Mouse (Mus musculus) midbrain, embryonic 10.5 days (tissue): ENCODE results near the gene Limd1. TPM values are rescaled to one million over a fixed set of nuclear protein-coding genes. Genes with fewer than 3 reads are reported as not detected.

Experiments used
- DNase-seq: peaks from one replicate; pipeline ENCODE4 v3.0.0-alpha.2; 2017; ENCODE audit warnings: low spot score
- H3K27ac ChIP-seq: fragments of 300-500 bp; sonication (generic); replicated peaks from 2 replicates; pipeline ENCODE4 v1.5.1; 2016; ENCODE audit warnings: mild to moderate bottlenecking
- H3K27me3 ChIP-seq: fragments of 300-500 bp; sonication (generic); 2 replicates; pipeline ENCODE4 v1.6.1; 2016; ENCODE audit warnings: low read depth, mild to moderate bottlenecking; ENCODE audit not compliant: poor library complexity, severe bottlenecking
- H3K36me3 ChIP-seq: fragments of 300-500 bp; sonication (generic); 2 replicates; pipeline ENCODE4 v1.6.1; 2016; ENCODE audit warnings: mild to moderate bottlenecking, moderate library complexity
- H3K4me1 ChIP-seq: fragments of 300-500 bp; sonication (generic); 2 replicates; pipeline ENCODE4 v1.6.1; 2016
- H3K4me3 ChIP-seq: fragments of 300-500 bp; sonication (generic); 2 replicates; pipeline ENCODE4 v1.5.1; 2016; ENCODE audit warnings: mild to moderate bottlenecking, moderate library complexity
- H3K9me3 ChIP-seq: fragments of 300-500 bp; sonication (generic); replicated peaks from 2 replicates; pipeline ENCODE4 v1.6.1; 2016; ENCODE audit warnings: mild to moderate bottlenecking
- WGBS: fragments of 180-500 bp; shearing (Covaris S2); methylation state at CpG from one replicate; pipeline ENCODE4 v1.1.7; 2016; 5-methylcytosine and 5-hydroxymethylcytosine counted together
- polyA plus RNA-seq: library from polyadenylated mRNA; unstranded; fragments of >200 nt; fragmentation: Nextera tagmentation; extraction: Ambion mirVana; gene quantifications from 2 replicates; pipeline ENCODE4 v1.2.1, GENCODE M21; 2016

Limd1 gene
- polyA plus RNA-seq, 1 experiment from 2014 or later = 50.1 TPM

GRCm38 (mm10) chr9:123486635-123487034, 8.1 kb downstream of the Limd1 start:
- Histone ChIP-seq H3K27ac (no peak overlapping the region), H3K9me3 (no peaks in the 10 kb centered on the region; the same call in 1 of the 2 replicates), H3K4me3 (no peak overlapping the region), H3K36me3 (peaks cover 84% of the 10 kb centered on the region), H3K27me3 (no peaks in the 10 kb centered on the region), H3K4me1 (peaks cover 34% of the 10 kb centered on the region)
- DNase-seq = no peak
- WGBS = 80% methylated on average over 3 of the region's 3 CpGs

GRCm38 (mm10) chr9:123489073-123489472, 10.6 kb downstream of the Limd1 start:
- Histone ChIP-seq H3K36me3 (peaks cover 71% of the 10 kb centered on the region), H3K4me1 (peaks cover 14% of the 10 kb centered on the region), H3K9me3 (no peaks in the 10 kb centered on the region), H3K4me3 (no peak overlapping the region), H3K27me3 (no peaks in the 10 kb centered on the region), H3K27ac (no peak overlapping the region)
- DNase-seq = no peak
- 87% methylated on average over 2 of the region's 2 CpGs for WGBS

DNA sequence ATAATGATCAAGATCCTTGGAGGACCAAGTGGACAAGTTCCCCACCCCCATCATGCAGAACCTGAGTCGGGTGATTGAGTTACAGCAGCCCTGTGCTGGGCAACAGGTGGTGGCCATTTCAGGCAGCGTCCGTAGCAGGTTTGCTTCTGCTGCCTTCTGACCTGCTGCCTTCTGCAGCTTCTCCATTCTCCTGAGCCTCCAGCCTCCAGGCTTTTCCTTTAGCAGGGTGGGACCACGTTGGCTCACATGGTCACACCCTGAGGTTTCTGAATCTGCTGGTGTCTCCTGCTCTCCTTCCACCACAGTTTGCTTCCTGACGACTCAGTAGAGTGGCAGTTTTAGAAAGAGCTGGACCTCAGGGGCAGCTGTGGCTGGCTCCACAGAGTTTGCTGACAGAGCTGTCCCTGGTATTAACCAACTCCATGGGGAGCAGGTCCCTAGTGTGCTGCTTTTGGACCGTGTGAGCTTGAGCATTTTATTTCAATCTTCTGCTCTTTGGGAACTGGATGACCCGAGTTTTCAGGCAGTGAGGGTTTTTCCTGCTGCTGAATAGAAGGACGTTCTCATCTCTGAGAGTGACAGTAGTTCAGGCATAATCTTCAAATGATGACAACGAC, 11.3 kb downstream of the Limd1 start:
- no peak for DNase-seq
- H3K4me1 ChIP-seq = peaks cover 11% of the 10 kb centered on the region
- H3K4me3 ChIP-seq = no peak overlapping the region
- WGBS = 83% methylated on average over 9 of the region's 9 CpGs
- H3K36me3 ChIP-seq = peaks cover 64% of the 10 kb centered on the region
- H3K9me3 ChIP-seq = no peaks in the 10 kb centered on the region
- H3K27ac ChIP-seq = no peak overlapping the region
- no peaks in the 10 kb centered on the region for H3K27me3 ChIP-seq

- Histone ChIP-seq H3K27me3 (no peaks in the 10 kb centered on the region), H3K36me3 (peaks cover 53% of the 10 kb centered on the region)
Measured at GRCm38 (mm10) chr9:123490930-123491329, 12.4 kb downstream of the Limd1 start.

DNA sequence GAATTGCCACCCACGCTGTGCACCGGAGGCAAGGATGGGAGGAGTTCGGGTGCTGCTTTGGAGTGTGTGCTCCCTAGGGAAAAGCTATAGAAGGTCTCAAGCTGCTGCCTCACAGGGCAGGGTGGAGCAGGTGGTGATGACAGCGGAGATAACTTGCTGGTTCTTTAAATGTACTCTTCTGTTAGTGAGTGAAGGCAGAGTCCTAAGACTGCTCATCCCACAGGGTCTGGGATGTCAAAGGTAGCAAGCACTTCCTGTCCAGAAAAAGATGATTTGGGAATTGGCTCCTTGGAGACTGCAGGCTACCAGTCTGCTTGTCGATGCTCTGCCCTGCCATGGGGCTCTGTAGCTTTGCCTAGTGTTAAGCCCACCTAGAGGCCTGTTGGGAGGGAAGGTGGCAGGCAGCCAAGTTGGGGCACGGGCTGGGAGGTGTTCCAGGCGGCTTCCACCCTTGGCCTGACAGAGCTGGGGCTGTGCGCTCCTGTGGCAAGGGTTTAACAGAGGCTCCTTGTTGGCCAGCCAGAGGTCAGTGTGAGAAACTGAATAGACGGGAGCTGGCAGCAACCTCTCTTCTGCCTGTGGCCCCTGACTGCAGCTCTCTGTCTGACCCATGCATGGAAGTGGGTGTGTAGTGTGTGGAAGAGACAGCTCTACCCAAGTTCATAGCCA, 13.5 kb downstream of the Limd1 start:
- peaks cover 13% of the 10 kb centered on the region for H3K4me1 ChIP-seq
- no peak overlapping the region for H3K27ac ChIP-seq
- H3K36me3 ChIP-seq = peaks cover 42% of the 10 kb centered on the region
- no peaks in the 10 kb centered on the region for H3K27me3 ChIP-seq
- WGBS = 91% methylated on average over 9 of the region's 9 CpGs
- no peak overlapping the region for H3K4me3 ChIP-seq
- DNase-seq = no peak
- no peaks in the 10 kb centered on the region for H3K9me3 ChIP-seq

More at GRCm38 (mm10) chr9:123490930-123491329, 12.4 kb downstream of the Limd1 start:
- Histone ChIP-seq H3K4me3 (no peak overlapping the region), H3K27ac (no peak overlapping the region), H3K9me3 (no peaks in the 10 kb centered on the region), H3K4me1 (peaks cover 11% of the 10 kb centered on the region)
- DNase-seq = no peak
- WGBS = 80% methylated on average over 5 of the region's 5 CpGs

- Histone ChIP-seq H3K4me1 (peaks cover 10% of the 10 kb centered on the region), H3K27me3 (no peaks in the 10 kb centered on the region), H3K36me3 (peaks cover 37% of the 10 kb centered on the region), H3K4me3 (no peak overlapping the region), H3K27ac (no peak overlapping the region), H3K9me3 (no peaks in the 10 kb centered on the region)
- no peak for DNase-seq
- 13% methylated on average over 13 of the region's 13 CpGs for WGBS
Measured at GRCm38 (mm10) chr9:123496665-123497064, 18.2 kb downstream of the Limd1 start.

DNA sequence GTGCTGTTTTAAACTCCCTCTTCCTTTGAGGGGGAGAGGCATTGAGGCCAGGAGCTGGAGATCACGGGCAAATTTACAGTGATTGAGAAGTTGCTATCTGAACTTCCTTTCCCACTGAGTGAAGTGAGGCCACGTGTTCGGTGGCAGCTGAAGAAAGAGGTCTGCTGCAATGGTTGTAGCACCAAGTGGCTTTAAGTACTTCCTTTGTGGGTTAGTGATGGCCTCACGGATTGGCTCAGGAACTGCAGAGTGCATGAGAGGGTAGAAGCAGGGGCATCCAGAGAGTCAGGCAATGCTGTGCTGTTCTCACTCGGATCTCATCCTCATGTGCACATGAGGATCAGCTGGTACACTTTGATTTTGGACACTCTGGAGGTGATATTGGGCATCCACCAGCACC, 19.4 kb downstream of the Limd1 start:
- no peaks in the 10 kb centered on the region for H3K9me3 ChIP-seq
- peaks cover 6% of the 10 kb centered on the region for H3K4me1 ChIP-seq
- H3K36me3 ChIP-seq = peaks cover 37% of the 10 kb centered on the region
- 90% methylated on average over 5 of the region's 5 CpGs for WGBS
- H3K4me3 ChIP-seq = no peak overlapping the region
- no peak for DNase-seq
- H3K27ac ChIP-seq = no peak overlapping the region
- H3K27me3 ChIP-seq = no peaks in the 10 kb centered on the region

GRCm38 (mm10) chr9:123500480-123500879, 22.0 kb downstream of the Limd1 start:
- no peak for DNase-seq
- Histone ChIP-seq H3K27ac (no peak overlapping the region), H3K9me3 (no peaks in the 10 kb centered on the region), H3K4me1 (peaks cover 6% of the 10 kb centered on the region), H3K36me3 (peaks cover 53% of the 10 kb centered on the region), H3K27me3 (no peaks in the 10 kb centered on the region), H3K4me3 (no peak overlapping the region)
- 88% methylated on average over 4 of the region's 4 CpGs for WGBS

GRCm38 (mm10) chr9:123503171-123503834, 24.8 kb downstream of the Limd1 start:
- H3K9me3 ChIP-seq = no peaks in the 10 kb centered on the region
- H3K36me3 ChIP-seq = peaks cover 56% of the 10 kb centered on the region
- WGBS = 87% methylated on average over 5 of the region's 5 CpGs
- DNase-seq = no peak
- H3K27ac ChIP-seq = no peak overlapping the region
- no peaks in the 10 kb centered on the region for H3K27me3 ChIP-seq
- no peaks in the 10 kb centered on the region for H3K4me1 ChIP-seq
- no peak overlapping the region for H3K4me3 ChIP-seq

DNA sequence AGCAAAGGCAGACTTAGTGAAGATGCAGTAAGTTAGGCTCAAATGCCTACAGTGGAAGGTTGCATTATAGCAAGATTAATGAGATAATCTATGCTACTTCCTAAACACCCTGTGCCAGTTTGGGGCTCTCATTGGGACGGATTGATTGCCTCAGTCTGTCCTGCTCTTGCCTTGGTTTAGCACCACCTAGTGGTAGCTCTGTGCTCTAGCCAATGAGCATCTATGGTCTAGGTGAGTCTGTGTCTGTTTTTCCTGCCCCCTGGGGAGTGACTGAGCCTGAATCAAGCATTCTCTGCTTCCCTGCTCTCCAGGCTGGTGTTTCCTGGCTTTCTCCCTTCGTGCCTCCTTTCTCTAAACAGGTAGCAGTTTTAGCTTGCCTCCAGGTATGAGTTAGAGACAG, 25.8 kb downstream of the Limd1 start:
- 10% methylated on average over 2 of the region's 2 CpGs for WGBS
- no peaks in the 10 kb centered on the region for H3K4me1 ChIP-seq
- H3K27me3 ChIP-seq = no peaks in the 10 kb centered on the region
- H3K27ac ChIP-seq = no peak overlapping the region
- peak; percentile 48 for DNase-seq
- no peak overlapping the region for H3K4me3 ChIP-seq
- peaks cover 53% of the 10 kb centered on the region for H3K36me3 ChIP-seq
- no peaks in the 10 kb centered on the region for H3K9me3 ChIP-seq

DNA sequence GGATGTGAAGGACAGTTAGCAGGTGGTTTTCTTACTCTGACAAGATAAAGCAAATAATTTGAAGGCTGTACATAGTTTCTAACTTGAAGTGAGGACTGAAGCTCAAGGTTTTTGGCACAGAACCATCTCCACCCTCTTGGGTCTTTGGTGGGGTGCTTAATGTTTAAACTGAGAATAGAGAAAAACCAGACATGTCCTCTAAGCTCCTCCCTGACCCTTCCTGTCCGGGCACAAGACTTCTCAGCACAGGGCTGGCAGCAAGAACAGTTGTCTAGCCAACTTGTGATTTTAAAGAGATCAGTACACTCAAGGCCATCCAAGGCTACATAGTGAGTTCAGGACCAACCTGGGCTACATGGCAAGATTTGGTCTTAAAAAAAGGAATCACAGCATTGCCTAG, 27.1 kb downstream of the Limd1 start:
- H3K36me3 ChIP-seq = peaks cover 52% of the 10 kb centered on the region
- DNase-seq = no peak
- no peaks in the 10 kb centered on the region for H3K4me1 ChIP-seq
- 88% methylated on average over 1 of the region's 1 CpGs for WGBS
- no peaks in the 10 kb centered on the region for H3K9me3 ChIP-seq
- no peak overlapping the region for H3K4me3 ChIP-seq
- H3K27me3 ChIP-seq = no peaks in the 10 kb centered on the region
- H3K27ac ChIP-seq = no peak overlapping the region

DNA sequence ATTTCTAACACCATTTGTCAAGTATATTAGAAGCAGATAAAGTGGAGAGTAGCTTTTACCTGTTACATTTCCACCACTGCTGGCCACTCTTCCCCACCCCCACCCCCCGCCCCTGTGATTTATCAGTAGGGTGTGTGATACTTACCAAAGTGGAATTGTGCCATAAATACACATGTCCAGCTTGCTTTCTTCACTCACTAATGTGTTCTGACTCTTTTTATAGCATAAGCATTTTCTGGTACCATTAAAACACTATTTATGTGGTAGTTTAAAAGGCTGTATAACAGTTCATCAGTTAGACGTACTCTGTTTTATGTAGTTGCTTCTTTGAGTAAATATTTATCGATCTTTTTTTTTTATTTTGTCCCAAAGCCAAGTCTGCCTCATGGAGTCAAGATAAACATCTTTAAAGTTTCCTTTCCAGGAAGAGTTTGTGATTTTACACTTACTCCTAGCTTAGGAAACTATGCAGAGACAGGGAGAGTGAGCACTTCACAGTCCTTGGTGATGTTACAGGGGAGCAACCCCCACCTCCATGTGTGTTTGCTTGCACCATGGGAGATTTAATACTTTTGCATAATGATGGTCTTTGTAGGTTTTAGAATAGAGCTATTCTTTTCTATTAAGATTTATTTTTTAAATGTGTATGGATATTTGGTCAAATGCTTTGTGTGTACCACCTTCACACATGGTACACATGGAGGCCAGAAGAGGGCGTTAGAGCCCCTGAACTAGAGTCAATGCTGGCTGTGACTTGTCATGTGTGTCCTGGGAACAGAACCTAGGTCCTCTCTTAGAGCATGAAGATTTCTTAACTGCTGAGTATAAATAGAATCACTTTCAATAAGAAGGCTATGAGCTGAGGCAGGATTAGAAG, 28.0 kb downstream of the Limd1 start:
- Histone ChIP-seq H3K9me3 (no peaks in the 10 kb centered on the region), H3K4me1 (no peaks in the 10 kb centered on the region), H3K27ac (no peak overlapping the region), H3K27me3 (no peaks in the 10 kb centered on the region), H3K36me3 (peaks cover 52% of the 10 kb centered on the region), H3K4me3 (no peak overlapping the region)
- DNase-seq = no peak
- 84% methylated on average over 4 of the region's 4 CpGs for WGBS
